Mouse (Mus musculus) stomach, adult 2 months (tissue): ENCODE measurements around the gene 9530003J23Rik. TPM values are rescaled to one million over a fixed set of nuclear protein-coding genes. Genes with fewer than 3 reads are reported as not detected.

Experiments
- polyA plus RNA-seq: library from polyadenylated mRNA; depleted of rRNA; stranded (reverse); fragments of >200 nt; gene quantifications from 2 replicates; pipeline ENCODE4 v1.2.3, GENCODE M21; 2012; rRNA removed

The 9530003J23Rik gene
- not detected in 2 replicates for polyA plus RNA-seq

DNA sequence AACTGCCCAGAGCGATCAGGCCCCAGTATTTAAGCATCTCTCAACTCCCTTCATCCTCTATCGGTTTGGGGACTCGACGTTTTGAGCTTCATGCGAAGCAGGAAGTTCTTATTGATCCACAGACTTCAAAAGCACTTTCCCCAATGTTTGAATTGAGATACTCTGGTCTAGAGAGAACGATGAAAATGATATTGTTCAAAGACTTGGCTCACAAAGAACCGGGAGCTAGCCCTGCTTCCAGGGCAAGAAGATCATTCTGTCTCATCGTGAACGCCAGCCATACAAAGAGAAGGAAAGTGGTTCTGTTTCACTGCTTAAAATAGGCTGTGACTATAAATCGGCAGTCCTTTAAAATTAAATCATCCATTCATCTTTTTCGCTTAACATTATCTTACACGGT, at the start of gene 9530003J23Rik:
Gene 9530003J23Rik, minus strand, starts transcription at position 101 of the 400 bp plus-strand sequence.

GRCm38 (mm10) chr10:117282049-117282448, 43.5 kb upstream of the 9530003J23Rik start, which contains the start of gene Lyz2:
Gene Lyz2 (minus strand): TSS chr10:117282321.

DNA sequence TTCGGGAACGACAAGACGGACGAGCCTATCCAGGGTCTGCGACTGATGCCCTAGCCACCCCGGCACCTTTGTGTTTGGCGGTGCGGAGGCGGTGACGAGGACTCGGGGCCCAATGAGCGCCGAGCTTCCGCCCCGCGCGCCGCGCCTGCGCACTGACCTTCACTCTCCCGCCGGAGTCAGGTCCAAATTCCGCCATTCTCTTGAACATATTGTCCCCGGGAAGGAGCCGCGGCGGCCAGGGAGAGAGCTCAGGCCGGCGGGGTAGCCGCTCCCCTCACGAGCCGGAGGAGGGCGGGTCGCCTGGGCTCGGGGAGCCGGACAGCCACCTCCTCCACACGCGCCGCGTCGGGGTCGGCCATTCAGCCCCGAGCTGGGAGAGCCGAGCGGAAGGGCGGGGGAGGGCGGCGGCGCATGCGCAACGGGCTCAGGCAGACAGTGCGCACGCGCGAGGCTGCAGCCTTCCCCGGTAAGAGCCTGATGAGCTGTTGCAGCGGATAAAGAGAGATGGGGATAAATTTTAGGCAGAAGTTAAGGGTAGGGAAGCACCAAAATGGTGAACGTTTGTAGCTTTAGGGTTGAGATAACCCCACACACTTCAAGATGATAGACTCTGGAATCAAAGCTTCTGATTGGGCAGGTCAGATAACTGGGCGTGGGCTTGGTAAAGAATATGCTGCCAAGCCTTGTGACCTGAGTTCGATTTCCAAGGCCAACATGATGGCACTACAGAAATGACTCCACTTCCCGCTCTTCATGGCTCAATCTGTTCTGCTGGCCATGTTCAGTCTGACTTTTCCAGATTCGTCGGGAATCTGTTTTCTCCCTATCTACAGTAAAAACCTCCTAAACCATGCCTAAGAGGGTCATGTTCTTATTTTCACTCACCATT, 14.2 kb downstream of the 9530003J23Rik start, which contains the start of gene Yeats4:
Gene Yeats4, minus strand, starts transcription at position 406 of the 889 bp plus-strand sequence.

Other genes with a start within 250 kb of the 9530003J23Rik start
- not detected in 2 replicates for gene Lrrc10, start 193.4 kb downstream of the 9530003J23Rik start, polyA plus RNA-seq
- gene Cct2, start 174.9 kb downstream of the 9530003J23Rik start, polyA plus RNA-seq: 9.3 and 12.3 TPM in 2 replicates
- gene Frs2, start 90.2 kb downstream of the 9530003J23Rik start, polyA plus RNA-seq: 1.7 and 2.3 TPM in 2 replicates
- 10.9 and 14.0 TPM in 2 replicates for gene Yeats4, start 14.2 kb downstream of the 9530003J23Rik start, polyA plus RNA-seq
- gene Lyz2, start 43.6 kb upstream of the 9530003J23Rik start, polyA plus RNA-seq: 28.1 and 30.6 TPM in 2 replicates
- 0.96 and 1.4 TPM in 2 replicates for gene Lyz1, start 54.2 kb upstream of the 9530003J23Rik start, polyA plus RNA-seq
- 16.3 and 19.8 TPM in 2 replicates for gene Cpsf6, start 141.3 kb upstream of the 9530003J23Rik start, polyA plus RNA-seq